Mouse (Mus musculus) embryonic facial prominence, embryonic 14.5 days (tissue): Measurements from ENCODE around the gene Etfdh. TPM values are rescaled to one million over a fixed set of nuclear protein-coding genes. Genes with fewer than 3 reads are reported as not detected.

Source experiments
- ATAC-seq: fragments of 200-750 bp; cut with Nextera tagmentation; 2 replicates; pipeline ENCODE4 v1.8.0; 2017; ENCODE audit warnings: low read depth, moderate number of reproducible peaks, moderate TSS enrichment
- DNase-seq: peaks from one replicate; pipeline ENCODE4 v3.0.0-alpha.2; 2015; ENCODE audit warnings: low spot score
- H3K27ac ChIP-seq: fragments of 300-500 bp; sonication (generic); replicated peaks from 2 replicates; pipeline ENCODE4 v1.5.1; 2014; ENCODE audit warnings: low read depth, mild to moderate bottlenecking, low read length, moderate library complexity
- H3K27me3 ChIP-seq: fragments of 300-500 bp; sonication (generic); replicated peaks from 2 replicates; pipeline ENCODE4 v1.6.1; 2014; ENCODE audit warnings: low read length; ENCODE audit not compliant: control insufficient read depth, insufficient read depth
- H3K36me3 ChIP-seq: fragments of 300-500 bp; sonication (generic); 2 replicates; pipeline ENCODE4 v1.6.1; 2014; ENCODE audit warnings: low read length, mixed read lengths; ENCODE audit not compliant: control insufficient read depth, insufficient read depth
- H3K4me1 ChIP-seq: fragments of 300-500 bp; sonication (generic); 2 replicates; pipeline ENCODE4 v1.6.1; 2014; ENCODE audit warnings: antibody characterized with exemption, low read length; ENCODE audit not compliant: control insufficient read depth, insufficient read depth
- H3K4me2 ChIP-seq: fragments of 300-500 bp; sonication (generic); 2 replicates; pipeline ENCODE4 v1.6.1; 2014; ENCODE audit warnings: low read depth, mild to moderate bottlenecking, low read length, moderate library complexity, mixed read lengths
- H3K4me3 ChIP-seq: fragments of 300-500 bp; sonication (generic); 2 replicates; pipeline ENCODE4 v1.5.1; 2014; ENCODE audit warnings: low read depth, mild to moderate bottlenecking, low read length
- H3K9ac ChIP-seq: fragments of 300-500 bp; sonication (generic); 2 replicates; pipeline ENCODE4 v1.6.1; 2014; ENCODE audit warnings: low read depth, mild to moderate bottlenecking, low read length, moderate library complexity, mixed read lengths
- H3K9me3 ChIP-seq: fragments of 300-500 bp; sonication (generic); 2 replicates; pipeline ENCODE4 v1.6.1; 2016; ENCODE audit warnings: low read length; ENCODE audit not compliant: control insufficient read depth
- WGBS: fragments of 180-500 bp; shearing (Covaris S2); extraction: QIAGEN DNeasy Blood & Tissue Kit; methylation state at CpG from one replicate; pipeline ENCODE4 v1.1.7; 2014; 5-methylcytosine and 5-hydroxymethylcytosine counted together
- polyA plus RNA-seq: library from polyadenylated mRNA; unstranded; fragments of >200 nt; fragmentation: Nextera tagmentation; extraction: Ambion mirVana; gene quantifications from 2 replicates; pipeline ENCODE4 v1.2.1, GENCODE M21; 2014

The Etfdh gene
- polyA plus RNA-seq: 59.4 and 62.4 TPM in 2 replicates

DNA sequence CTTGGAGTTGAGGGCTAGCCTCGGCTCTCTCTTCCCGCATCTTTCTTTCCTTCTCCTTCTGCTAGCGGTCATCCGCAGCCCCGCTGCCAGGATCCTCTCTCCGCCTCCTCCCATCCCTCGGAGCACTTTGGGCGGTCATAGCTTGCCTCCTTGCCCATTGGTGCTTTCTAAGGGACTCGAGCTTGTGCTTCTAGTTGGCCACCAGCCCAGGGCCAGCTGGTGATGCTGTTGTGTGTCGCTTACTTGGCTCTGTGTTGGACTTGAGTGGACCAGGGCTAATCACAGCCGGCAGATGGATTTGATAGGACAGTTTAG is at the start of gene Etfdh:
Gene Etfdh (minus strand): TSS at position 85 of the 315 bp plus-strand sequence.
- Histone ChIP-seq H3K9ac (peak within 1 kb of the TSS; percentile 86), H3K4me3 (peak within 1 kb of the TSS; percentile 87), H3K4me1 (peaks cover 6% of the 10 kb centered on the region; the same call in 1 of the 2 replicates), H3K27ac (peak within 1 kb of the TSS; percentile 90), H3K9me3 (0 out of 2 replicates have a peak, but pooled peaks cover 3% of the 10 kb centered on the region), H3K36me3 (peaks cover 27% of the 10 kb centered on the region), H3K4me2 (peak within 1 kb of the TSS; percentile 76), H3K27me3 (no peaks in the 10 kb centered on the region)
- ATAC-seq: peak; percentile 27
- WGBS: 1% methylated on average over 11 of the region's 11 CpGs
- peak; percentile 86 for DNase-seq

DNA sequence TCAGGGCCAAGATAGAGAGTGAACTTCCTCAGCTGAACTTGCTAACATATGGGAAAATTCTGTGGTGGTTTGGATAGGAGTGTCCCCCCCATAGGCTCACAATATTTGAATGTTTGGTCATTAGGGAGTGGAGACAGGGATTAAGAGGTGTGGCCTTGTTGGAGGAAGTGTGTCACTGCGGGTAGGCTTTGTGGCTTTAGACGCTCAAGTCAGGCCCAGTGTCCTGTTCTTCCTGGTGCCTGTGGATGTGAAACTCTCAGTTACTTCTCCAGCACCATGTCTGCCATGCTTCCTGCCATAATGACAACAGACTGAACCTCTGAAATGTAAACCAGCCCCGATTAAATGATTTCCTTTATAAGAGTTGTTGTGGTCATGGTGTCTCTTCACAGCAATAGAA is 47.1 kb upstream of the Etfdh start:
- H3K27me3 ChIP-seq: no peaks in the 10 kb centered on the region
- H3K4me3 ChIP-seq: no peak overlapping the region
- WGBS: 72% methylated on average over 3 of the region's 3 CpGs
- H3K4me2 ChIP-seq: no peak overlapping the region
- H3K27ac ChIP-seq: no peak overlapping the region
- no peaks in the 10 kb centered on the region for H3K36me3 ChIP-seq
- DNase-seq (no peak), ATAC-seq (no peak)
- H3K9me3 ChIP-seq: no peaks in the 10 kb centered on the region
- no peak overlapping the region for H3K9ac ChIP-seq
- no peaks in the 10 kb centered on the region for H3K4me1 ChIP-seq

DNA sequence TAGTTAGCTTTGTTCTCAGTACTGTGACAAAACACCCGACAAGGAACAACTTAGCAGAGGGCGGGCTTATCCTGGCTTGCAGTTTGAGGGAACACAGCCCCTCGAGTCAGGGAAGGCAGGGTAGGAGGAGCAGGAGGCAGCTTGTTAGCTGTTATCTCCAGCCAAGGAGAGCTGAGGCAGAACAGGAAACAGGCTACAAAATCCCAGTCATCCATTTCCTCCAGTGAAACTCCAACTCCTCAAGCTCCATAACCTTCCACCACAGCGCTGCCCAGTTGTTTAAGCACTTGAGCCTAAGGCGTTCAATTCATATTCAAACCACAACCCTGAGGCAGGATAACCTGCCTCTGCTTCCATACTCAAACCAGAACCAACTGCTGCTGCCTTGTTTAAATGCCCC is 45.3 kb upstream of the Etfdh start:
- H3K4me2 ChIP-seq: no peak overlapping the region
- WGBS: 66% methylated on average over 5 of the region's 5 CpGs

DNA sequence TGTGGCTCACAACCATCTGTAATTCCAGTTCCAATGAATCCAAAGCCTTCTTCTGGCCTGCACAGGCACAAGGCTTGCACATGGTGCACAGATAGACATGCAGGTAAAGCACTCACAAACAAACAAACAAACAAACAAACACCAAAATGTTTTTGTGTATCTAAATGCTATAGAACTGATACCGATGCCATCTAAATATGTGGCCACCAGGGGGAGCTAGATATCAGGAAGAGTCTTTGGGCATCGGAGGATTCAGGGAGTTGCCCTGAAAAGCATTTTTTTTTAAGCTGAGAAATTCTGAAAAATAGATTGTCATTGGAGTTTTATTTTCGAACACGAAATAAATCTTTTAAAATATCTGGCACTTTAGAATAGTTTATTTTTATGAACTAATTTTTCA is 43.8 kb upstream of the Etfdh start:
- Histone ChIP-seq H3K4me3 (no peak overlapping the region), H3K4me2 (no peak overlapping the region), H3K27me3 (no peaks in the 10 kb centered on the region), H3K9ac (no peak overlapping the region), H3K4me1 (no peaks in the 10 kb centered on the region), H3K36me3 (no peaks in the 10 kb centered on the region), H3K9me3 (no peaks in the 10 kb centered on the region), H3K27ac (no peak overlapping the region)
- DNase-seq (peak; percentile 73), ATAC-seq (no peak)
- 12% methylated on average over 4 of the region's 4 CpGs for WGBS

More for the DNA sequence above, 45.3 kb upstream of the Etfdh start:
- no peak overlapping the region for H3K27ac ChIP-seq
- no peak for ATAC-seq
- no peaks in the 10 kb centered on the region for H3K4me1 ChIP-seq
- no peaks in the 10 kb centered on the region for H3K27me3 ChIP-seq
- no peak for DNase-seq
- no peak overlapping the region for H3K4me3 ChIP-seq
- H3K9ac ChIP-seq: no peak overlapping the region
- no peaks in the 10 kb centered on the region for H3K36me3 ChIP-seq
- H3K9me3 ChIP-seq: no peaks in the 10 kb centered on the region

DNA sequence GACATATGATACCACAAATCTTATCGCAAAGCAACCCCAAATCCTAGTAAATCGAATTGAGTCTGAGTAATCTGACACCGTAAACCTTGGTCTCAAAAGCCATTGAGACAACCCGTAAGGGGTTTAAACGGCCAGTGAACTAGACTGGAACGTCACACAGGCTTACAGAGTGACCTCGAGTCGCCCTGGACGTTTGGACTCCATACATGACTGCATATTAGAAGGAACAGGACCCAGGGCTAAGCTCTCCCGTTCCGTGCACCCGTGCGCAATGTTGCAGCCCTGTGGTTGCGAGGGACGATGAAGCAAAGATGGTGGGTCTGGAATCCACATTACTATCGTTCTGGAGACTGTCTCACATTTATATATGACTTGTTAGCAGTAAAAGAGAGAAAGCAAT is 42.9 kb upstream of the Etfdh start:
- no peak overlapping the region for H3K4me2 ChIP-seq
- no peaks in the 10 kb centered on the region for H3K9me3 ChIP-seq
- no peaks in the 10 kb centered on the region for H3K27me3 ChIP-seq
- WGBS: 64% methylated on average over 16 of the region's 16 CpGs
- no peaks in the 10 kb centered on the region for H3K36me3 ChIP-seq
- no peak overlapping the region for H3K27ac ChIP-seq
- no peaks in the 10 kb centered on the region for H3K4me1 ChIP-seq
- H3K9ac ChIP-seq: no peak overlapping the region
- DNase-seq (no peak), ATAC-seq (no peak)
- no peak overlapping the region for H3K4me3 ChIP-seq

DNA sequence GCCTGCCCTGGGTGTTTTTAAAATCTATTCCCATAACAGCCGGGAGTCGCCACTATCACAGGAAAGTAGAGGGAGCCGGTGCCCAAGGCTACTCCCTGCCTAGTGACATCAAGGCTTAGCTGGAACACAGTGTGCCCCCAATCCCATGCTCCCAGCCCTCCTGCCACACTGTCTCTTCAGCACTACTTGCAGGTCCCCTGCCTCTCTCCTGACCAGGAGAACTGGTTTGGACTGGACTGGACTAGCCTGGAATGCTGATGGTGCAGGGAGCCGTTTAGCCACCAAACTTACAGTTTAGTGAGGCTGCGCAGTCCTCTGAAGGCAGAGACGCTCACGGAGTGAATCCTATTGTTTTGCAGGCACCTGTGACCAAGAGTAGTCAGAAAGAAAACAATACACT is 41.3 kb upstream of the Etfdh start:
- Histone ChIP-seq H3K36me3 (no peaks in the 10 kb centered on the region), H3K4me1 (no peaks in the 10 kb centered on the region), H3K4me2 (no peak overlapping the region), H3K9me3 (no peaks in the 10 kb centered on the region), H3K27ac (no peak overlapping the region), H3K9ac (no peak overlapping the region), H3K4me3 (no peak overlapping the region), H3K27me3 (no peaks in the 10 kb centered on the region)
- ATAC-seq (no peak), DNase-seq (no peak)
- 77% methylated on average over 7 of the region's 7 CpGs for WGBS

DNA sequence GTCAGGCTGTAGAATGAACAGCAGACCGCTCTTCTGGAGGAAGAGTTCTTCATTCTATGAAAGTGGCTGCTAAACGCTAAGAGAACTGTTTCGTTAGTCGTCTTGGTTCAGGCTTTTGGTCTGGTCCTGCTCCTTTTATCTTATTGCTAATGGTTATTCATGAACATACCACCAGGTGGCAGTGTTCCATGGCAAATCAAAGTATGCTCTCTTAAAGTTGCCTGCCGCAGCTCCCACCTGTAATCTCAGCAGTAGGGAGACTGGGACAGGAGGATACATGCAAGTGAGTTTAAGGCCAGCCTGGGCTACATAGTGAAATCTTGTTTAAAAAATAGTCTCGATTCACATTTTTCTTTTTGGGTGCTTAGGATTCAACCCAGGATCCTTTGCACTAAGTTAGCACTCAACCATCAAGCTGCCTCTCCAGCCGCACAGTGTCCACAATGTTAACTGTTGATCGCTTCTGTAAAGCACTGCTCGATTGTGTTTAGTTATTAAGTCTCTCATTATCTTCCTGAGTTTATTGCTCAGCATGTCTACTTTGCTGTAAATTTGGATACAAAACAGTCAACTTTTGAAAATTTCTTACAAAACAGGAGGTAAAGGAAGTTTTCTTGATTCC is 35.6 kb upstream of the Etfdh start:
- WGBS: 35% methylated on average over 9 of the region's 9 CpGs
- Histone ChIP-seq H3K4me3 (no peak overlapping the region), H3K4me2 (no peak overlapping the region), H3K36me3 (no peaks in the 10 kb centered on the region), H3K4me1 (no peaks in the 10 kb centered on the region), H3K9ac (no peak overlapping the region), H3K27ac (no peak overlapping the region), H3K27me3 (no peaks in the 10 kb centered on the region), H3K9me3 (no peaks in the 10 kb centered on the region)
- ATAC-seq (no peak), DNase-seq (peak; percentile 65)

DNA sequence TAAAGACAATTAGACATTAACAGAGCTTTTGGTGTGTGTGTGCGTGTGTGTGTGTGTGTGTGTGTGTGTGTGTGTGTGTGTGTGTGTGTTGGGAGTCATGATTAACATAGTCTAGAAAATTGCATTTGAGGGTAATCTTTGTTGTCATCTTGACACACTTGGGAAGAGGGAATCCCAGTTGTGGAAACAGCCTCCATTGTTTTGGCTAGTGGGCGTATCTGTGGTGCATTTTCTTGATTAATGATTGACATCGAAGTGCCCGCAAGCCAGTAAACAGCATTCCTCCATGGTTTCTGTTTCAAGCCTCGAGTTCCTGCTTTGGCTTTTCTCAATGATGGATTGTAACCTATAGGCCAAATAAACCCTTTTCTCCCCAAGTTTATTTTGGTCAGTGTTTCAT is 27.4 kb upstream of the Etfdh start:
- WGBS: 62% methylated on average over 5 of the region's 5 CpGs
- no peak overlapping the region for H3K4me2 ChIP-seq
- no peaks in the 10 kb centered on the region for H3K9me3 ChIP-seq
- no peaks in the 10 kb centered on the region for H3K4me1 ChIP-seq
- no peaks in the 10 kb centered on the region for H3K36me3 ChIP-seq
- no peak overlapping the region for H3K27ac ChIP-seq
- no peak for ATAC-seq
- DNase-seq: peak; percentile 18
- H3K27me3 ChIP-seq: no peaks in the 10 kb centered on the region
- H3K4me3 ChIP-seq: no peak overlapping the region
- H3K9ac ChIP-seq: no peak overlapping the region

DNA sequence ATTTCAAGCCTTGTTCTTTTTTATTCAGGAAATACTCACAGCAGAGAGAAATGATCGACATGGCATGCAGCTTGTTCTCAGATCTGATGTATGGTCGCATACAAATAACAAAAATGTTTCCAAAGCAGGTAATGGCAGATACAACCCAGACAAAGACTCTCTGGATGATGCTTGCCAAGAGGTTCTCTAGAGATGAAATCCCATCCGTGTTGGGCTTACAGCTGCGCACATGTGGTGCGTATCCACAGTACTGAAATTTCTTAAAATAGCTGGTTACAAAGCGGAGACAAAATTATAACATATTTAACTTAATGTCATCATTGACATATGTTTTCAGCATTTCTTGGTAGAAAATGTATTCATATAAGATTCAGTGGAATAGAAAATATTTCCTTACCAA is 22.8 kb upstream of the Etfdh start:
- Histone ChIP-seq H3K27ac (no peak overlapping the region), H3K4me2 (no peak overlapping the region), H3K4me1 (no peaks in the 10 kb centered on the region), H3K36me3 (no peaks in the 10 kb centered on the region), H3K9ac (no peak overlapping the region), H3K27me3 (no peaks in the 10 kb centered on the region), H3K4me3 (no peak overlapping the region), H3K9me3 (no peaks in the 10 kb centered on the region)
- peak; percentile 83 for DNase-seq
- 55% methylated on average over 6 of the region's 6 CpGs for WGBS
- ATAC-seq: peak; percentile 70; the same call in 1 of the 2 replicates
